Mouse (Mus musculus): Measurements from ENCODE around the gene Gm3676.
"Not testable (repeated sequence)": the region's sequence is repeated elsewhere in the genome, so short reads cannot be mapped to it uniquely, and the experiment has no call there.

Gene Gm3676

DNA sequence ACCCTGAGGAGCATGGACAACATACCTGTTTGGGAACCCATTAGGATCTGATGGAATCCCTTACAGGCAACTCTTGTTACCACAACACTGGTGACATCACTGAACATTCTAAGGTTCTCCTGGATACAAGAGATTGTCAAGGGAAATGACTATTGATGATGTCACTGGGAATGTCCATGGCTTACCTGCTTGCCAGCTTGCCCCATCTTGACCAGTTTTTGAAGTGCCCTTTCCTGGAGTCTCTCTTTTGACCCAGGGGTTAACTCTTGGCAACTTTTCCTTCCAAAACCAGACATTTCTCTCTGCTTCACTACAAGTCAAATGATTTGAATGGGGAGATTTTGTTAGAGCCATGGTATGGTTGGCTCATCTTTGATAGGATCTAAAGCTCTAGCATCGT is at the start of gene Gm3676:
Gene Gm3676 (minus strand): TSS at position 101 of the 400 bp plus-strand sequence.
- DNase-seq, result not testable (repeated sequence)

DNA sequence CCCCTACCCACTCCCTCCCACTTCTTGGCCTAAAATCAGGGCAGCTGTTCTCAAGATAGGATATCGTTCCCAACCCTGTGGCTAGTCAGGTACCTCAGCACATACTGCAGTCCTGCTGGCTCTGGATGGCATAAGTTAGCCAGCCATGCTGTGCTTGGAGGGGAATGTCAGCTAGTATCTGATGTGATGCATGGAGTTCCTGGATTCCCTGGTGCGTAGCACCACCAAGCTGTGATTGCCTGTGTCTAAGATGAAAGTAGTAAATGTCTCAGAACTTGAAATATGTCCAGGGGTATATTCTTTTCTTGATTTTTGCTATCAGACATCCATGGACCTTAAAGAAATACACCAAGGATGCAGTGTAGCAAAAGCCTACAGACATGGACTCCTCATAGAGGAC is 1.9 kb upstream of the Gm3676 start:
- DNase-seq, result not testable (repeated sequence)

DNA sequence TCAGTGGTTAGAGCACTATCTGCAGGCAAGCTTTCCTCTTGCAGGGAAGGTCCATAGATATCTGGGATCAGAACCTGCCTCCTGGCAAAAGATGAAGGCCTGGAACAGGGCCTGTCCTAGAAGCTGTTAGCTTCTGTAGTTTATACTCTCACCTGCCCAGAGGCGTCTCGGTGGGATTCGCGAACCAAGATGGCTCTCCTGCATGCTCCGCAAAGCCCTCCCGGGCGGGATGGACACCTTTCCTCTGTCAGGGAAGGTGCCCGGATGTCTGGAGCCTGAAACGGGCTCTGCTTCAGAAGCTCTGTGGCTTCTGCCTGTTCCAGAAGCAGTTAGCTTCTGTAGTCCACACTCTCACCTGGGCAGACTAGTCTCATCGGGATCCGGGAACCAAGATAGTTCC is 16.1 kb downstream of the Gm3676 start:
- DNase-seq, result not testable (repeated sequence)

DNA sequence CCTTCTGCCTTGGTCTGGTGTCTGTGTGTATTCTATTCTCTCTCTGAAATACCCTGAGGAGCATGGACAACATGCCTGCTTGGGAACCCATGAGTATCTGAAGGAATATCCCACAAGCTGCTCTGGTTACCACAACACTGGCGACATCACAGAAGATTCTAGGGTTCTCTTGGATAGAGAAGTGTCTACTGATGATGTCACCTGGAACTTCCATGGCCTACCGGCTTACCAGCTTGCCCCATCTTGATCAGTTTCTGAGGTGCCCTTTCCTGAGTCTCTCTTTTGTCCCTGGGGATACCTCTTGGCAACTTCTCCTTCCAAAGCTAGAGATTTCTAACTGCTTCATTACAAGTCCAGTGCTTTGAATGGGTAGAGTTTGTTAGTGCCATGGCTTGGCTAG is 21.8 kb downstream of the Gm3676 start, which contains the start of gene Gm3072:
Gene Gm3072 (minus strand): TSS at position 101 of the 400 bp plus-strand sequence.
- not testable (repeated sequence) for DNase-seq

DNA sequence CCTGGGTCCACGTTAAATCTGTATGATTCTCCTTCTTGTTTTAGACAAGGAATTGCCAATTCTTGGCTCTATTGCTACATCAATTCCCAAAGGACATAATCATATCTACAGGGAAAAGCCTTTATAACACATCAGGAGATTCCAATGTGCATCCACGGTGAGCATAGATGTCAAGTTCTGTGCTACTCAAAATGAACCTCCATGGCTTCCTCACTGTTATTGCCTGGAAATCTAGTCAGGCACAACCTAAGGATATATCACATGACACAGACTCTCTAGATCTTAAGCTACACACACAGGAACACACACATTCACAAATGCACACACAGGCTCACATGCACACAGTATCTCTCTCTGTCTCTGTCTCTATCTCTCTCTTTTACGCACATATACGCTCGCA is 23.8 kb downstream of the Gm3676 start:
- not testable (repeated sequence) for DNase-seq

DNA sequence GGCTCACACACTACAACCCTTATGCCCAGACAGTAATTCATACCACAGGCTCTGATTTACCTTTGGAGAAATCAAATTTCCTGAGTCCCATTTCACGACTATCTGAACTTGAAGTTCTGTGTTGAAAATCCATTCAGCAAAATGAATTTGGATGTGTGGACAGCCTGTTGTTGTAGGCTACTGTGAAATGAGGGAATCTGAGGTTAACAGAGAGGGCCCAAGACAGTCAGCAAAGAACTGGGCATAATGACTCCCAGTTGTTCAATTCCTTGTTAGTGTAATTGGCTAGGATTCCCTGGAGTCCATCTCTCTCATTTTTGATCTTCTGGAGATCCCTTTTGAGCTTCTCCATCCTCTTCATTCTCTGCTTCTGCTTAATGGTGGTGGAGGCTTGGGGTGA is 35.6 kb downstream of the Gm3676 start:
- not testable (repeated sequence) for DNase-seq

DNA sequence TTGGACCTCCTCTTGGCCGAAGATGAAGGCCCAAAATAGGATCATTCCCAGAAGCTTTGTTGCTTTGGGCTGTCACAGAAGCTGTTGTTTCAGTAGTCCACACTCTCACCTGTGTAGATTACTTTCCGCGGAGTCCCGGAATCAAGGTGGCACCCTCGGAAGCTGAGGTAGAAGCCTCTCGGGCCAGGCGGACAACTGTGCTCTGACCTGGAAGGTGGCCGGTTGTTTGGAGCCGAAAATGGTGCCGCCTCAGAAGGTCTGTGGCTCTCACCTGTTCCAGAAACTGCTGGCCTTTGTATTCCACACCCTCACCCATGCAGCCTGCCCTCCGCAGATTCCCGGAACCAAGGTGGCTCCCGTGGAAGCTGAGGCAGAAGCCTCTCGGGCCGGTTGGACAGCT is 45.4 kb downstream of the Gm3676 start:
- not testable (repeated sequence) for DNase-seq
